Mouse (Mus musculus) forelimb bud, embryonic 11.5 days (tissue): ENCODE measurements around the gene Plekhg5.
A peak's percentile ranks its signal among the peaks of the same experiment; 100 is the strongest.

Source experiments
- DNase-seq: peaks from one replicate; pipeline ENCODE4 v3.0.0-alpha.2; 2012; ENCODE audit warnings: low read depth, low spot score

The Plekhg5 gene

DNA sequence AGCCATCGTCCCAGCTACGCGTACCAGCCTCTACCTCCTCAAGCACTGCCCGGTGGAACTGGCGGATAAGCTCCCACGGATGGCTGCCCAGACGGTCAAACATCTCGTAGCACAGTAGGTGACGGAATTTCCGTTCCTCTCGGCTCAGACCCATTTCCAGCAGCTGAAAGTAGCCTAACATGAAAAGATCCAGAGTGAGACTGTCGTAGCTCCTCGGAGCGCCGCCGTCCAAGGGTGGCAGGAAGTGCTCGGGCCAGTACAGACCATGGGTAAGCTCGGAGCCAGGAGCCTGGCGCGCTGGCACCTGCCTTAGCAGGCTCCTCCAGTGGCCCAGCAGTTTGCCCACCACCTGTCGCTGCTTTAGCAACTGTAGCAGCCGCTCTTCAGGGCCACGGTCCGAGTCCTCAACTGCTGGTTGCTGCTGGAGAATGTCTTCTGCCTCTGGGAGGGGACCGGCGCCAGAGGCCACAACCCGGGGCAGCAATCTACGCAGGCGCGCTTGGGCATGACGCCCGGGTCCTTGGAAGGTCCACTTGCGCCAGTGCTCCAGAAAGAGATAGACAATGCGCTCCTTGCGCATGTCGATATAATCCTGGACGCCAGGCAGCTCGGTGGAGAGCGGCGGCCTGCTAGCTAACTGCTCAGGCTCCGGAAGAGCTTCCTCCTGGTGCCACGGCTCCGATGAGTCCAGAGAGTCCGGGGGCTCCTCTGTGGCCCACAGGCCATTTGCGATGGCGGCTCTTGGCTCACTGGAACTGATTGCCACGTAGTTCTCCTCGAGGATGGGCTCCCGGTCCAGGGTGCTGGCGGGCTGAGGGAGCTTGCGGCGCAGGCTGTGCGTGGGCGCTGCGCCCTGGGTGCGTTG, 53.1 kb downstream of the Plekhg5 start:
- no peak for DNase-seq

DNA sequence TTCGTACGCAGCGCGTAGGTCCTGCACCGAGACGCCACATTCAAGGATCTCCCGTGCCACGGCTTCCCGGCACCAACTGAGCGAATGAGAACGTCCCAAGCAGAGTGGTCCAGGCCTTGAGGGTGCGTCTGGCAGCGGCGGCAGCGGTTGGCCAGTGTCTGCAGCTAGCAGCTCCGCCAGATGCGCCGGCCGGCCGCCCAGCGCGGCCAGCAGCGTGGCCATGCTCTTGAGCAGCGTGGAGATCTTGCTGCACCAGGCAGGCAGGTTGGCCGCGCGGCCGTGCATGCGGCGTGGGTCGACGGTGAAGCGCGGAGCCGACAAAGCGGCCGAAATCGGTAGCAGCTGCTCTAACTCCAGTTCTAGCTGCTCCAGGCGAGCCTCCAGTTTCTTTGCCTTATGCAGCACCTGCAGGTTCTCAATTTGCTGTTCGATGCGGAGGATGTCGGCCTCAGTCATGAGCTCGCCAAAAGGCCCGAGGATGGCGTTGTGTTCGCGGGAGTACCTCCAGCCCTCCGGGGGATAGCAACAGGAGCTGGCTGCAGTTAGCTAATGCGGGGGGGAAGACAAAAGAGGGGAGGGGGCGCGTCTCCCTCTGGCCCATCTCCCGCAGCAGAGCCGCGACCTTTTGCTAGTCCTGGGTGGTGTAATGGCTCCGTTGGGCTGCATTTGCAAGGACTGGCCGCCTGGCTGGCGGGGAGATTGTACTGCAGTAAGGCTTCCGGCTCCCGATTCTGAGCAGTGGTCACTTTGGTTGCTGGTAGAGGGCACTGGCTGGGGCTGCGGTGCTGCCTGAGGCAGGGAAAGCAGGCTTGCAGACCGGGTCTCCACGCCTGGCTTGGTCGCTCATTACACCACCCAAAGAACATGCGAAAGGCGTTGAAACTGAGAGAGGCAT, 54.0 kb downstream of the Plekhg5 start:
- no peak for DNase-seq

DNA sequence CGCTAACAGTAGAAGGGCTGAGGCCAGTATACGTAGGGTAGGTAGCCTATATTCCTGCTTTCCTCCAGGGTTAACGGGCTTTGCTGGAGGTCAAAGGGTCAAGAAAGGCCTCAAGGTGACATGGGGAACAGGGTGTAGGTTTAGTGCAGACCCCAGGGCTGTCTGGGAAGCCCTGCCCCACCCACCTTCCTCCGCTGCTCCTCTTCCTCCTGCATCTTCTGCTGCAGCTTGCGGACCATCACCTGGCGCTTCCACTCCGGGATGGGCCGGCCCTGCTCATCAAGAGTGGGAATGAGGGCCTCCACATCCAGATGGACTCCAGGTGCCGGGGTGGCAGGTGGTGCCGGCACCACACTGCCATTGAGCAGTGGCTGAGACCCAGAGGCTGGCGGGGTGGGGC, 55.6 kb downstream of the Plekhg5 start:
- DNase-seq: no peak

DNA sequence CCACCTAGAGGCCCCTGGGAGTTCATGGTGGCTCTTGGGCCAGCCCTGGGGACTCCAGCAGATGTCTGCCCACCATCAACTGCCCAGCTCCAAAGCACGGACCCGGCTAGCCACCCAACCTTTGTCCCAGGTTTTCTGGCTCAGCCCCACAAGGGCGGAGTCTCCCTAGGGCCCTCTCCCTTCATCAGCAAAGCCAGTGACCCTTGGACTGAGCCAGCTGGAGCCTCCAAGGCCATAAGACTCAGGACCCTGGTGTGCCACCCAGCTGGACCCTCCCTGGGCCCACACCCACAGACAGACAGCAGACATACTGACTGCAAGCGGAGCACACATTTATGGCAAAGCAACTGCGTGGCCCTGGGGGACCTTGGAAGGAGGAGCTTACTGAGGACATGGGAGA, 56.5 kb downstream of the Plekhg5 start:
- no peak for DNase-seq

DNA sequence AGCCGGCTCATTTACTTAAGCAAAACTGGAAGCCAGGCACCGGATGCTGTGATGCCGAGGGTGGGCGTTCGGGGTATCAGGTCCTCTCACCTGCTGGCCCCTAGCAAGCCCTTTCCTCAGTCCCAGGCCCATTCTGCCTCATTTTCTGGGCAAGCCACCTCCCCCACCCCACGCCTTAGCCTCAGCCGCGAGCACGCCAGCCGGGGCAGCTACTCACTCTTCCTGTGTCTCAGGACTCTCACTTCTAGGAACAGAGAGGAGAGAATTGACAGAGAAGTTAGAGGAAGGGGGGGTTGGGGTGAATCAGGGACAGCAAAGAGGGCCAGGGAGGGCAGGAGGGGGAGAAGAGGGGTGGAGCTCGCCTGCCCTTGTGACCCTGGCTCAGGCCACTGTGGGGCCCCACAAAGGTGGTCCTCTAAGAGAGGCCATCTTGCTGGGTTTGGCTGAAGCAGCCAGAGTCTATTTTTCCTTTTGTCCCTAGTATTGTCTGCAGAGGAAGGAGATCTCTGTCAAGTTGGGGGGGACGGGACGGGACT, 57.2 kb downstream of the Plekhg5 start:
- no peak for DNase-seq

DNA sequence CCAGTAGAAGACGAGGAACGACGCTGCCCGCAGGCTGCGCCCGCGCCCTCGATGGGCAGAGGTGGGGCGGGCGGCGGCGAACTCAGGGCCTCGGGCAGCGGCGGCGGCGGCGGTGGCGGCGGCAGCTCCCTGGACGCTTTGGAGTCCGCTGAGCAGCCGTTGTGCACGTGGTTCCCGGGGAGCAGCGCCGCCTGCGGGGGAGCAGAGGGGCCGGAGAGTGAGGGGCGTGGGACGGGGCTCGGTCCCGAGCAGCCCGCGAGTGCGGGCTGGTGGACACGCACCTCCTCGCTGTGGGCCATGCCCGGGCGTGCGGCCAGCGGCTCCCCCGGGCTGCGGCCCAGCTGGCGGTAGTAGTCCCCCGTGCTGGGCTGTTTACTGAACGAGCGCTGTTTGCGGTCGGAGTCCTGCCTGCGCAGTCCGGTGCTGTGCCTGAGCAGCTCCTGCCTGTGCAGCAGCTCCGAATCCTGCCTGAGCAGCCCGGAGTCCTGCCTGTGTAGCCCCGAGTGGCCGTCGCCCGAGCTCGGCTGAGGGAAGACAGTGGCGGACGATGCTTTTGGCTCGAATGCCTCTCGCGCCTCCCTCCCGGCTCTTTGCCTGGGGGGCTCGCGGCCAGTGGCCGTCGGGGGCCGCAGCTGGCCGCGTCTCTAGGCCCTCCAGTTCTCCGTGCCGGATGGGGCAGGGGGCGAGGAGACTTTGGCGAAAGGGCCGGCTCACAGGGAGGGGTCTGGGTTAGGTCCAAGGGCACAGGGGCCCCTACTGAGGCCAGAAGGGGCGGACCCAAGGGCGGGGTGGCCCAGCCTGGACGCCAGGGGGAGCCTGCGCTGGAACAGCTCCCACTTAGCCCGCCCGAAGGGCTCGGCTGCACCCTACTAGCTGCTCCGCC, 58.7 kb downstream of the Plekhg5 start:
- DNase-seq: no peak

DNA sequence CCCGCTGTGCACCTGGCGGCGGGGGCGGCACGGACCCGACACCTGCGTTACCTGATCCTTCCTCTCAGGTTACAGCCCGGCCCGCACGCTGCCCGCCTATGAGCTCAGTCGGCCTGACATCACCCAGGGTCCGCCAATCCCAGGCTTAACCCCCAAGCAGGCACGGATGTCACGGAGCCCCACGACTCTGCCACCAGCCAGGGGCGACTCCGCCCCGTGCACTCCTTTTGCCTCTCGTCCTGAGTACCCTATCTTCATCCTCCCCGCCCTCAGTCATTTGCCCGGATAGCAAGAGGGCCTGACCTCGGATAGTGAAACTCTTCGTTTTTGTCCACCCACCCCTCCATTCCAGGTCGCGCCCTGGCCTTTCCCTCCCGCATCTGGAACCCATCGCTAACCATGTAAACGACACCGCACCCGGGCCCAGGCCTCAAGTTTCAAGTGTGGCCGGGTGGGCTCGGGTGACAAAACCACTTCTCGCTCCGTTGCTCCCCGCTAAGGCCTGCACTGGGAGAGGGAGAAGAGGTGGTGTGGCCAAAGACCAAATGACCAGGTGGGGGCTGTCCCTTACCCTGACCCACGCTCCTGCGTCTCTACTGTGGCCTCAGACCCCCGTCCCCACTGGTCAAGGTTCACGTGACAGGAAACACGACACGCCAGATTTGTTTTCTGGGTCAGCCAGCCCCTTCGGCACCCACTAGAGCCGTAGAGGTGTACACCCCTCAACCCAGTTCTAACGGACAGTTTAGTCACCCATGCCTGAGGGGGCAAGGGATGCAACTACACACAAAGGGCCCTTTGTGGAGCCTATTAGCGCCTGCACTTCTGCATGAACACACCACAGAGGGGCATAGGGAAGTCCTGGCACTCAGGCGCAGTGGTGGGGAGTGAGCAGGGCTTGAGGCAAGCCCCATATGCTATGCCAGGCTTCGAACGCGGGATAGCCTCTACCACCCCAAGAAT, 59.8 kb downstream of the Plekhg5 start:
- DNase-seq: no peak

DNA sequence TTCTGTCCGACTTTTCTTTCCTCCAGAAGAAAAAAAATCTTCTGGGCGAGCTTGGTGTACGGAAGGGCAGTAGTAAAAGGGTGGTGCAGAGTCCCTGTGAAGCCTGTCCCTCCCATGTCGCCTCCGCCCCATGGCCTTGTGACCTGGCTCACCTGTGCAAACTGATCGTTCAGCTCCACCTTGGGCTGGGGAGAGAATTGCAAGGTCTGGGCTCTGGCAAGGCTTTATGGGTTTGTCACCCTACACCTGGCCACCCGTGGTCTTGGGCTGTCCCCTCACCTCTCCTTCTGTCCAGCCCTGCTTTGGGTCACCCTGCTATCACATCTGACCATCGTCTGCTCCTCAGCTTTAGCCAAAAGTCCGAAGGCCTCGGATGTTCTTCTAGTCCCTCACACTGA, 60.5 kb downstream of the Plekhg5 start:
- no peak for DNase-seq

DNA sequence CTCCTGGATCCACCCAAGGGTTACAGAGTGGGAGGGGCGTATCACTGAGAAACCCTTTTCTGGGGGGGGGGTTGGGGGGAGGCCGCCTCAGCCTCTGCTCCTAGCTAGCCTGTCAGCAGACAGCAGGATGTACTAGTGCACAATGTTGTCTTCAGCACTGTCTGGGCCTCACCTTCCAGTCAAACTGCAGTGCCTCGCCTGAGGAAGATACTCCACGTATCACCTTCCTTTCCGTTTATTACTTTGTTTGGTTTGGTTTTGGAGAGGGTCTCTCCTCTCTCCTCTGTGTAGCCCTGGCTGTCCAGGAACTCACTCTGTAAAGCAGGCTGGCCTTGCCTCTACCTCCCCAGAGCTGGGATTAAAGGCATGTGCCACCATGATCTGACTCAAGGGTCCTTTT, 60.9 kb downstream of the Plekhg5 start:
- no peak for DNase-seq

DNA sequence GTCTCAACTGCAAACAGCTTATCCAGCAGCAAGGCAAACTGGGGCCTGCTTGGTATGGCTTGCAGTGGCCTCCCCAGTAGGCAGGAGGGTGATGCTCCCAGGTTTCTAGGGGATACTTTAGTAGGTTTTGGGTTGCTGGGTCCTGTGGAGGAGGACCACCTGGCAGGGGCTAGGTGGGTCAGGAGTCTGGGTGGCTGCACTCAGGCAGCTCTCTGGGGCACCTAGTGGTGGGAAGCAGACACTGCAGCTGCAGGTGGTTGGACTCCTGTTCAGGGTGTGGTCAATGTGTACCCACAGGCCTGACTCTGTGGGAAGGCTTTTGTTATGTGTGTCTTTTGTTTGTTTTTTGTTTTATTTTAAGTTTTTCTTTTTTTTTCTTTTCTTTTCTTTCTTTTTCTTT, 62.2 kb downstream of the Plekhg5 start:
- no peak for DNase-seq

DNA sequence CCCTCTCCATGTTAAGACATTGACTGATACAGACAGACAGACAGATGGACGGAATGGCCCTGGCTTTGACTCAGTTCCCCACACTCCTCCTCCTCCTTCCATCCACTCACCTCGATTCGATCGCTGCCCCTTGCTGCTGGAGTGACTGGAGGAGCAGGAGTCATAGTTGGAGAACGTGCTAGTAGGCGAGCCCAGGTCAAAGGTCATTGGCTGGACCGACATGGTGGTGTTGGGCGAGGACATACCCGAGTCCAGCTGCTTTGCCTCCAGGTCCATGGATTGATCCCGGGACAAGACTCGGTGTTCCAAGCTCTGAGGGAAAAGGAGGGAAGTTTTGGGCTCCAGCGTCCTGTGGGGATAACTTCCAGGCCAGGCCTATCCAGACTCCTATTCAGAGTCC, 63.1 kb downstream of the Plekhg5 start:
- no peak for DNase-seq

DNA sequence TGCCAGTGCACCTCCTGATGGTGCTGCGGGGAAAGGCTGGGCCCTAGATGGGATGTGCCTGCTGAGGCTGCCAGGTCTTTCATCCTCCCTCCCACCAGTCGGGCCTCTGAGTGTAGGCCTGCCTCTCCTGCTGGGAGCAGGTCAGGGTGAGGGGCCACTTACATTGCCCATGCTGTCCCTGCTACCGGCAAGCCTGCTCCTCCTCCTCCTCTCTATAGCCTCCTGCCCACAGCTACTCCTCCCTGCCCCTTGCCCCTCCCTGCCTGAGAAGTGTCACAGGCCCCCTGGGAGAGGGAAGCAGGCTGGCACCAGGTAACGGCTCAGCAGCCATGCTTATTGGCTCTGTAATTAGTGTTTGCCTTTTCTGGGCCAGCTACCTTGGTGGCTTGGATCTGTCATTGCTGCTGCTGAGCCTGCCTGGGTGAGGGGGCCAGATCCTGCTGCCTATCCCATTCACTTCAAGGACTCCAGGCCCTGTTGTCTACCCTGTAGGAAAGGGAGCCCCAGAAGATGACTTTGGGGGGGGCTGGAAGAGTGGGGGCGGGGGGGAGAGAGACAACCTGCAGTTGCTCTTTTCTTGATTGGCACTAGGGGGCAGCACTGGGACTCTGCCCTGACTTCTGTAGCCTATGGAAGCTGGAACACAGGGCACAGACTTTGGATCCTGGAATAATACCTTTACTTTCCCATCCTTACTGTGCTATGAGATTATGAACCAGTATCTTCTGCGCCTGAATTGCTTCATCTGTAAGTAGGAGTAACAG, 64.0 kb downstream of the Plekhg5 start:
- no peak for DNase-seq

DNA sequence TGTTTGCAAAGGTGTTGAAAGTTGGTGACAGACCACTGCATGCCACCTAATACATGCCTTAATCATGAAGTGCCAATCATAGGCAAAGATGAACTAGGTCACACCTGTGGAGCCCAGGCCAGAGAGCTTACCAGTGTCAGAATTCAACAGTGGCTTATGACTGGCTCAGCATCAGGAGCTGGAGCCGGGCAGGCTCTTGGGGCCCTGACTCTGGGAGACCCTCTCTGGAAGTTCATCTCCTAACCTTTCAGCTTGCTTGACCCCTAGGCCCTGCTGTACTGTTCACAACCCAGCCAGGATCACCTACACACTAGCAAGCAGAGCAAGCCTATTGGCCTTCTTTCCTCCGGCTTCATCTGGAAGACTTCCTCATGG, 64.6 kb downstream of the Plekhg5 start:
- DNase-seq: no peak

DNA sequence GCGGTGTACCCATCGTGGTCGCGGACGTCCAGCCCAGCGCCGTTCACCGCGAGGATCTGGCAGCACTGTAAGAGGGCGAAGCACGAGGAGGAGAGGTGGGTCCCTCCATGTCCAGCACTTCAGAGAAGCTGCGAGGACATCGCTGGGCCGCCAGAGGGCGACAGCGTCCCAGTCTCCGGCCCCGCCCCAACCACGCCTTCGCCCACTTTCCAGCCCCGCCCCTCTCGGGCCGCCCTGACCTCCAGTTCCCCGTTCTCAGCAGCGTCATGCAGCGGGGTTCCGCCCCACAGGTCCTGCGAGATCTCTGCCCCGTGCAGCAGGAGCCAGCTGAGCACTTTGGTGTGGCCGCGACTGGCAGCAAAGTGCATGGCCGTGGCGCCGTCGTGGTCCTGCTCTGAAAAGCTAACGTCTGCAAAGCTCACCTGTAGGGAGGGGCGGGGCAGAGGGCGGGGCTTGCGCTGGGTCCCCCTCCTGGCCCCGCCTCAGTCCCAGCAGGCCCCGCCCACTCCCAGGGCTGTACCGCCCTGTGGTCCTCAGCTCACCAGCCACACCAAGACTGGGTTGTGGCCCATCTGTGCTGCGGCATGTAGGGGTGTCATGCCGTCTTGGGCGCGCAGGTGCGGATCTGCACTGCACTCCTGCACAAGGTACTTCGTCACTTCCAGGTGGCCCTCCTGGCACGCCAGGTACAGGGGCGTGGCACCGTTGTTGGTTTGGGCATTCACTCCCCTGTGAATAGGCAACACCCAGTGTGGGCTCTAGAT, 66.4 kb downstream of the Plekhg5 start:
- DNase-seq: peak; percentile 81

DNA sequence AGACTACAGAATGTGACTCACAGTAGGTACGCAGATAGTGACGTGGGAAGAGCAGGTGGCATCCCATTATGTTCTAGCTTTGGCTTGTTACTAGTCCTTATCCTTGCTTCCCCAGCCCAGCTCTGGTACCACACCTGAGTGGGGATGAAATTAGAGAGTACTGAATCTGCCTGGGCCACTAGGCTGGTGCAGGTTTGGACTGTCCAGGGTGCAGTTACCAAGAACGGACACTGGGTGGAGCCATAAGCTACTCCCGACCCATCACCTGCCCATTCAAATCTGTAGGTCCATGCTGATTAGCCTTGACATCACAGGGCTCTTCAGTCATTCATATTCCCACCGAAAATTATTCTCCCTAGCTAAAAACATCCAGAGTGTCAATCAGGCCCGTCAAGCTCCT, 68.1 kb downstream of the Plekhg5 start:
- no peak for DNase-seq

DNA sequence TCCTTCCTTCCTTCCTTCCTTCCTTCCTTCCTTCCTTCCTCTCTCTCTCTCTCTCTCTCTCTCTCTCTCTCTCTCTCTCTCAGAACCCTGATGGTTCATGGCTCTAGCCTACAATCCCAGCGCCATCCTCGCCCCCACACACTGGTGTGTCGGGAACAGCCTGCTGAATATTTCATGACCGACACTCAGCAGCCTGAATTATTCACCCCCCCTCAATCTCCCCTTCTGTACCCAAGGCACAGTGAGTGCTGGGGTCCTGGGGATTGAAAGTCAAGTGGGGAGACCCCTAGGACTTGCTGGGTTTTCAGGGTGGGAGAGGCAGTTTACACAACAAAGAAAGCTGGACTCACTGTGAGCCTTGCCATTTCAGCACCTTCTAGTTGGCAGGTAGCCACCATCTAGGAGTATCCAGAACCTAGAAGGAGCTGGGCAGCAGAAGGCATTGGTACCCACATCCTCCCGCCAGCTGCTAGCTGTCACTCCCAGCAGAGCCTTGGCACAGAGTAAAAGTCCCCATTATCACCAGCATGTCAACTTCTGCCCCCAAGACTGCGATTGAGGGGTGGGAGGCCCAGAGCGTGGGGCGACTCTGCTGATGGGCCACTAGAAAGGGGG, 69.3 kb downstream of the Plekhg5 start:
- DNase-seq: no peak

DNA sequence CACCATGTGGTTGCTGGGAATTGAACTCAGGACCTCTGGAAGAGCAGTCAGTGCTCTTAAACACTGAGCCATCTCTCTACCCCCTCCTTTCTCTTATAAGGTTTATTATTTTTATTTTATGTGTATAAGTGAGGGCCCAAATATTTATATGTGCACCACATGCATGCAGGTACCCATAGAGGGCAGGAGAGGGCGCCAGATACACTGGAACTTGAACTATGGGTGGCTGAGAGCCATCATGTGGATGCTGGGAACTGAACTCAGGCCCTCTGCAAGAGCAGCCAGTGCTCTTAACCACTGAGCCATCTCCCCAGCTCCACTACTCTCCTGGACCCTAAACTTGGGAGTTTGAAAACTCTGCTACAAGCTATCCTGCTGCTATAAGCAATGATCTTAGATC, 71.3 kb downstream of the Plekhg5 start:
- DNase-seq: no peak

DNA sequence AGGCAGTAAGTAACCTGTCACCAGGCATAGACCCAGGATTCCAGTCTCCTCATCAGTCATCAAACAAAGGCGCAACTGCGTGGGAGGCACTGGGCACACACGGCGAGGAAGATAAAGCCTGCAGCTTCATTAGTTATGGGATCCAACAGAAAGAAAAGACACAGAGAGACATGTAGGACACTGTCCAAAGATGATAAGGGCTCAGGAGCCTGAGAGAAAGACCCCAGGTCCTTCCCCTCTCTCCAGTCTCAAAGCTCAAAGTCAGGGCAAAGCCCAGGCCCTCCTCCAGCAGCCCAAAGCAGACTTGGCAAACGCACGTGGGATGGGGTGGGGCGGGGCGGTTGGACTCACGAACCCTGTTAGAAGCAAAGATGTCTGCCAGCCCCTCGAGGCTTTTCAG, 73.2 kb downstream of the Plekhg5 start:
- no peak for DNase-seq
